Mouse (Mus musculus) megakaryocyte-erythroid progenitor cell, adult 5 weeks (primary cell): ENCODE data around the gene 4930578C19Rik. TPM values are rescaled to one million over a fixed set of nuclear protein-coding genes. Genes with fewer than 3 reads are reported as not detected.

Experiments used
- polyA plus RNA-seq: library from polyadenylated mRNA; stranded (reverse); fragments of >175 nt; gene quantifications from 2 replicates; pipeline ENCODE4 v1.2.3, GENCODE M21; 2012

The 4930578C19Rik gene
- not detected in 2 replicates for polyA plus RNA-seq

GRCm38 (mm10) chrX:18461198-18461601, at the start of gene 4930578C19Rik:
Gene 4930578C19Rik, minus strand, starts transcription at chrX:18461397.

